Mouse (Mus musculus) lung, postnatal 0 days (tissue): ENCODE data around the gene Fam13a.

Experiments
- CTCF ChIP-seq: IDR thresholded peaks from 2 replicates; pipeline ENCODE4 v1.5.1; 2016; ENCODE audit warnings: antibody characterized with exemption, mild to moderate bottlenecking
- EP300 ChIP-seq: IDR thresholded peaks from 2 replicates; pipeline ENCODE4 v1.6.1; 2016; ENCODE audit warnings: antibody characterized with exemption, mild to moderate bottlenecking, control low read depth

GRCm38 (mm10) chr6:58960523-58960922 is 63.8 kb downstream of the Fam13a start:
- TF ChIP-seq CTCF (no peak), EP300 (no peak)
